Mouse (Mus musculus): ENCODE data around the gene Papln.

Gene Papln

DNA sequence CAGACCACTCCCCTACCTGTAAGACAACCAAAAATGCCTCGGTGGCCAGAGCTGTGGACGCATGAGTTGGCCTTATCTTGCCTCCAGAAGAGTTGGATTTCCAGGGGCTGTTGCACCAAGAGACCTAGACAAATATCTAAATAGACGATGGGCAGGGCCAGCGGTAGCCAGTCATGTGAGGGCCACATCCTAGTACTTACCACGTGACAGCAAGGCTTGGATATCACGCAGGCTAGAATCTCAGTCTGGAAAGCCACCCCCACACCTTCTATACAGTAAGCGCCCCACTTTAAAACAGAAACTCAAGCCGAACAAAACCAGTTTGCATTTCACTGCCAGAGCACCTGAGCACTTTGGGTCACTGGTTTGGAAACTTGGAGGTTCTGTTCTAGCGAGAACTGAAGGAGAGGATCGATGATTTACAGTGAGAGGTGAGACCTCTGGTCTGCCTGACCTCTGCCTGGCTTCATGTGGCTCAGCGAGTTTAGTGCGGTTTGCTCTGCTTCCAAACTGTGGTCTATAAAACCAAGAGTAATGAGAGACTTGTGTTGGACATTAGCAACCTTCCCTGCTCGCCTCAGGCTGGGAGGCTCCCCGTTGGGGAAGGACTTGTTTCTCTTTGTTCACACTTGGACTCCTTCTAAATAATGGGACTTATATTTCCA, 4.9 kb downstream of the Papln start:
- DNase-seq, result peak; percentile 63 to 70

- DNase-seq, result peak; percentile 82 to 92
These were observed 7.2 kb downstream of the Papln start for GRCm38 (mm10) chr12:83770418-83771256.

DNA sequence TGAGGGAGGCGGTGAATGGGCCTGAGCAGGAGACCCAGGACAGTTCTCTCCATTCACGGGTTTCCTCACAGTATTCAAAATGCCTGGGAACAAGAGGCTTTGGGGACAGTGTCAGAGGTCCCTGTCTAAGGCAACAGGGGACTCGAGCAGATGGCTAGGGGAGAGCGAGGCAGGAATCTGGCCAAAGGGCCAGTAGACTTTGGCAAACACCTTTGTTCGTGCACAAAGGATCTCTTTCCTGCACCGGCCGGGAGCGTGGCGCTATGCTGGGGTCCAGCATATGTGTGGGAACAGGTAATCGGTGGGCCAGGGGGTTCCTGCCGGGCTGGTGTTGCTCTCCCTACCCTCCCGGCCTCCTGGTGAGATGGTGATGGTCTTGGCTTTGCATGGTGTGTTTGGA, 12.2 kb downstream of the Papln start:
- DNase-seq, result no peak

DNA sequence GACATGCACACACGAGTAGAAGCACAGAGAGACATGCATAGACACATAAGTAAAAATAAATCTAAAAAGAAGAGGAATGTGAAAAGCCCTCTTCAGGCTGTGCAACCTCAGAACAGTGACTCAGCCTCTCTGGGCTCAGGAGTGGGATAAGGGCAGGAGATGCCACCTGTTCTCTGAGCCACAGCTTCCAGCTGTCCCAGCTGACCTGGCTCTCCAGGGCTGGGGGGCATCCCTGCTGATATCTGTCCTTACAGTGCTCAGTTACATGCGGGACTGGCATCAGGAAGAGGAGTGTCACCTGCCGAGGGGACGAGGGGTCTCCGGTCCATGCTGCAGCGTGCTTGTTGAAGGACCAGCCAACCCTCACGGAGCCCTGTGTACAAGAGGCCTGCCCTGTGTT, 13.3 kb downstream of the Papln start:
- DNase-seq, result no peak

- no peak for DNase-seq
These were observed 16.7 kb downstream of the Papln start for GRCm38 (mm10) chr12:83780181-83780580.

GRCm38 (mm10) chr12:83781204-83781603, 17.8 kb downstream of the Papln start:
- no peak for DNase-seq

DNA sequence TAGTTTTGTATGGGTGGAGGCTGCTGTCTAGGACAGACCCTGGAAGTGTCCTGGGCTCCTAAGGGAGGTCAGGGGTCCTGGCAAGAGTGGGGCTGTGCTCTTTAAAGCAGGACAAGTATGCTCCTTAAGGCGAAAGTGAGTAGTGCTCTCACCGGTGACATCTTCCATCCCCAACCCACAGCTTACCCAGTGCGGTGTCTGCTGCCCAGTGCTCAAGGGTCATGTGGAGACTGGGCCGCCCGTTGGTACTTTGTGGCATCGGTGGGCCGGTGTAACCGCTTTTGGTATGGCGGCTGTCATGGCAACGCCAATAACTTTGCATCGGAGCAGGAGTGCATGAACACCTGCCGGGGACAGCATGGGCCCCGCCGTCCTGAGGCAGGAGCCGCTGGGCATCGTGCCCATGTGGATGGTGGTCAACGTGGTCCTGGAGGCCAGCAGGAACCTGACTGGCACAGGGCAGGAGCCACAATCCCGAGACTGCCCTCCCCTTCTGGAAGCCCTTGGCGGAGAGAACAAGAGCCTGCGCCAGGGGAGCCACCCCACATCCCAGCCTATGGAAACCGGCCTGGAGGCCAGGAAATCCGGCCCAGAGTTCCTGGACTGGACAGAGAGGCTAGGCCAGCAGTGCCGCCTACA, 18.3 kb downstream of the Papln start:
- no peak for DNase-seq

- DNase-seq, result no peak
These were observed 19.2 kb downstream of the Papln start for GRCm38 (mm10) chr12:83782669-83783068.

DNA sequence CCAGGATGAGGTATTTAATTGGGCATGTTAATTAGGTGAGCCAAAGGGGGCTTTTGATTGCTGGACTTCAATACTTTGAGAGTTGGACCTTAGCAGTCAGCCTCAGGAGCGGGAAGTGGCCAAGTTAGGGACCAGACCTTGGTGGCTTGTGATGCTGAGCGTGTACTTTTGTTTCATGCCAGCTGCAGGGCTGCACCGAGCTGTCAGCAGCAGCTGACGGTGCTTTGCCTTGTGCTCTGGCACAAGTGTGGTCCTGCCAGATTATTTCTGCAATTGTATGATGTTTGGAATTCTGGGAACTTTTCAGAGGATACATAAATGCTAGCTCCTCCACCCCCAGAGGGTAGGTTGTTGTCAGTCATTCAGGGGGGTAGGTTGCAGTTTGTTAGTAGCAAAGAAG, 21.9 kb downstream of the Papln start:
- no peak for DNase-seq

GRCm38 (mm10) chr12:83789051-83789780, 25.8 kb downstream of the Papln start:
- no peak for DNase-seq

GRCm38 (mm10) chr12:83789781-83790140, 26.3 kb downstream of the Papln start:
- DNase-seq, result no peak

DNA sequence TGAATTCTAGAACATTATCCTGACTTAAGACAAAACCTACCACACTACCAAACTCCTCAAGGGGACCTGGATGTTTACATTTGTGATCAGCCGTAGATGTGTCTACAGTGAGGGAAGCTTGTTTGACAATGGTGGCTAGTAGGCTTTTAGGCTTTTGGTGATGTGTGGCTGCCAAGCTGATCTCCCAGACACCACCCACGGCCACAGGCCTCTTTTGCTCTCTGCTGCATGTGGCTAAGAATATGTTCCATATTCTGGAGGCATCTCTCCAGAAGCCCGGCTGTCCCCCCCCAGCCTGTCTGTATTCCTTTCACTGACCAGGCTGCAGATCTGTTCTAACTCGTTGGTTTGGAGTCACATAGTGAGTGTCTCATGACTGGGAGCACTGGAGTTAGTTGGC, 27.3 kb downstream of the Papln start:
- DNase-seq, result no peak

- no peak for DNase-seq
These were observed 28.3 kb downstream of the Papln start for GRCm38 (mm10) chr12:83791737-83792136.

- peak; percentile 43 to 45 for DNase-seq
These were observed 29.4 kb downstream of the Papln start for GRCm38 (mm10) chr12:83792706-83793410.

DNA sequence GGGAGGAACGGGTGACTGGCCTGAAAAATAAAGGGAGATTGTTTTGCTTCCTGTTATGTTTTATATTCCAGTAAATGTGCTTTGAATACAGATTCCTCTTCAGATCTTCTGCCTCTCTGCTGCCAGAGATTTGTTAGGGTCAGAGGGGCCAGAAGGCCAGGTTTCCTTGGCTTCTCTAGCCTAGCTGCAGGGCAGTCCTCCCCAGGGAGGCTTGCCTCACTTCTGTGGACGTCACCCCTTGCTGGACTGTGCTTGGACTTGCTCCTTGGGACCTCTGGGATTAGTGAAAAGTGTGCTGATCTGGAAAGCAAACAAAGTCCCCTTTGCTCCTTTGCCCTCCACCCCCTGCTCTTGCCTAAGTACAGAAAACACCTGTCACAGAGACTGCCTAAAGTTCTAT, 31.6 kb downstream of the Papln start:
- DNase-seq, result peak; percentile 70 to 72

- no peak for DNase-seq
These were observed 32.2 kb downstream of the Papln start for GRCm38 (mm10) chr12:83795586-83795985.

GRCm38 (mm10) chr12:83798313-83798712, 34.9 kb downstream of the Papln start:
- DNase-seq, result no peak

GRCm38 (mm10) chr12:83800943-83801342, 37.5 kb downstream of the Papln start:
- DNase-seq, result no peak

DNA sequence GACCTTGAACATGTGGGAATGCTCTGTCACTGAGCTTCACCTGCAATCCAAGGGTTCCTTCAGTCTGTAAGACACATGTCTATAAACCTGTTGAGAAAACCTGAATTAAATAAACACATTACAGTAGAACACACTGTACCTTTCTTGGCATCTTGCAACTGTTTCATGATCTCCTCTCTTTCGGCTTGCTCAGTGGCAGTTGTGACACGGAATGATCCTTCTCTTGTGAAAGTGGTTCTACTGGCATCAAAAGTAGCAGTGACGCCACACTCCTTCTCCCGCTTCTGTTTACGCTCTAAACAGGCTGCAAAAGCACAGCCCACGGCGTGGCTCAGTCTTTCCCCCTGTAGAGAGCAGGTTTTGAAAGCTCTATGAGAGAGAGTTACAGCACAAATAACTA, 40.2 kb downstream of the Papln start:
- no peak for DNase-seq

DNA sequence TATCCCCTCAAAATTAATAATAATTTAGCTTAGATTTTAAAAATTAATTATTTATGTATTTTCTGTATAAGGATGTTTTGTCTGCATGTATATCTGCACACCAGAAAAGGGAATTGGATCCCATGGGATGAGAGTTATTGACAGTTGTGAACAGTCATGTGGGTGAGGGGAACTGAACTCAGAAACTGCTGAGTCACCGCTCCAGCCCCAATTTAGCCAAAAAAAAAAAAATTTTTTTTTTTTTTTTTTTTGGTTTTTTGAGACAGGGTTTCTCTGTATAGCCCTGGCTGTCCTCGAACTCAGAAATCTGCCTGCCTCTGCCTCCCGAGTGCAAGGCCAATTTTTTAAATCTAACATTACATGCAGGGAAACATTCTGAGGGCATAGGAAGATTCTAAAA, 48.5 kb downstream of the Papln start:
- no peak for DNase-seq

DNA sequence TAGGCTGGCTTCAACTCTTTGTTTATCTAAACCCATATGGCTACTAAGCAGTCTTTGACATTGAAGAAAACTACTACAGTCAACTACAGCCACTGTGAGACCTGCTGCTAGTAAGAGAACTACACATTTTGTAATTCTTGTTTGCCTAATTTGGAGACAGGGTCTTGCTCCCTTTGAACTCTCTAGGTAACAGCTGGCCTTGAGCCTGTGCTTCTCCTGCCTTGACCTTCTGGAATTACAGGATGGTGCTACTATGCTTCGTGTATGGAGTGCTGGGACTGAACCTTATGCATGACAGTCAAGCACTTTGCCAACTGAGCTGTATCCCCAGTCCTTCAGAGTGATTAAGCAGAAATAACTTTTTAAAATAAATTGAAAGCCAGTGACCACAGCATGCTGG, 53.2 kb downstream of the Papln start:
- DNase-seq, result no peak

GRCm38 (mm10) chr12:83830424-83830823, 67.0 kb downstream of the Papln start:
- DNase-seq, result no peak

DNA sequence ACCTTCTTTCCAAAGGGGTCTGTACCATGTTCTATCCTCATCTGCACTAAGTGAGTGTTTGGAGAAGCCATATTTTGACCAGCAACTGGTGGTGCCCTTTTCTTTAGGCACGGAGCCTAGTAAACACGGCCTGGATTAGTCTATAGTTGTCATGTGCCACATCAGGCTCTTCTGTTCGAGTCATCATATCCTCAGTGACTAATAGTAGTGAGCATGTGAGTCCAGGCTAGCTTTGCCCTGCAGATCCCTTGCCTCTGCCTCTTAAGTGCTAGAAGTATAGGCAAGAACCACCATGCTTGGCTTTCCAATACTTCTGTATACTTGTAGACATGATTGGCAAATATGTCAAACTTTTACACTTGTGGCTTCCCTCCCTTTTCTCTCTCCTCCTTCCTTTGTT, 70.5 kb downstream of the Papln start:
- DNase-seq, result no peak

Measured in kidney, postnatal 36 days (tissue).